Mouse (Mus musculus) myocyte (in vitro differentiated cells): Measurements from ENCODE around the gene St3gal3.

Experiments
- CEBPB ChIP-seq: IDR thresholded peaks from 2 replicates; pipeline ENCODE4 v1.6.1; 2011; ENCODE audit warnings: mild to moderate bottlenecking, moderate library complexity; ENCODE audit not compliant: poor library complexity, insufficient read depth, severe bottlenecking
- E2F4 ChIP-seq: IDR thresholded peaks from one replicate; pipeline ENCODE4 v1.6.1; 2011; ENCODE audit warnings: mild to moderate bottlenecking, control low read depth, moderate library complexity; ENCODE audit not compliant: insufficient read depth
- MAX ChIP-seq: IDR thresholded peaks from one replicate; pipeline ENCODE4 v1.6.1; 2011; ENCODE audit warnings: low read depth, mild to moderate bottlenecking, control low read depth
- MYOD1 ChIP-seq, 3 experiments: IDR thresholded peaks; one replicate each; pipeline ENCODE4 v1.6.1; 2011; ENCODE audit warnings: control low read depth in 2 of 3, low read depth in 2 of 3, mild to moderate bottlenecking in 2 of 3, moderate library complexity in 1 of 3; ENCODE audit not compliant: insufficient read length in 2 of 3, control insufficient read depth in 1 of 3
- POLR2A ChIP-seq: IDR thresholded peaks from one replicate; pipeline ENCODE4 v1.6.1; 2011; ENCODE audit warnings: low read depth, mild to moderate bottlenecking, control low read depth, moderate library complexity; ENCODE audit not compliant: insufficient read length
- POLR2AphosphoS2 ChIP-seq: IDR thresholded peaks from one replicate; pipeline ENCODE4 v1.6.1; 2011; ENCODE audit warnings: low read depth, control low read depth; ENCODE audit not compliant: insufficient read length
- TCF12 ChIP-seq: IDR thresholded peaks from one replicate; pipeline ENCODE4 v1.6.1; 2011; ENCODE audit warnings: mild to moderate bottlenecking, control low read depth; ENCODE audit not compliant: poor library complexity, insufficient read depth, severe bottlenecking
- USF1 ChIP-seq: IDR thresholded peaks from one replicate; pipeline ENCODE4 v1.6.1; 2011; ENCODE audit warnings: low read depth, mild to moderate bottlenecking, control low read depth, moderate library complexity

- TF ChIP-seq CEBPB, result no peak
- TF ChIP-seq MYOD1 (IDR thresholded peaks at IDR 0.05; ENCODE audit: control insufficient read depth in 1 of 3, insufficient read length in 2 of 3, low read depth in 2 of 3), result no peak
- TF ChIP-seq POLR2A, result no peak
- TF ChIP-seq POLR2AphosphoS2, result peak; percentile 32
- TF ChIP-seq E2F4, result no peak
- TF ChIP-seq MAX, result no peak
- TF ChIP-seq USF1, result no peak
- TF ChIP-seq TCF12, result no peak
Measured at GRCm38 (mm10) chr4:117893376-117893775, 241.3 kb downstream of the St3gal3 start.
